Mouse (Mus musculus) cortical plate, adult 2 months (tissue): Measurements from ENCODE around the gene Gm26558.

Experiments used
- CTCF ChIP-seq: fragments of 200-500 bp; IDR thresholded peaks from 2 replicates; pipeline ENCODE4 v1.5.1; 2011; ENCODE audit warnings: mild to moderate bottlenecking, control low read depth, low read length; ENCODE audit not compliant: insufficient read depth; ENCODE audit errors: extremely low read depth
- POLR2A ChIP-seq: fragments of 200-500 bp; IDR thresholded peaks from 2 replicates; pipeline ENCODE4 v1.6.1; 2011; ENCODE audit warnings: mild to moderate bottlenecking, low read length, control low read depth; ENCODE audit not compliant: insufficient read depth; ENCODE audit errors: extremely low read depth

GRCm38 (mm10) chr2:70657083-70657482 lies 4.8 kb downstream of the Gm26558 start:
- TF ChIP-seq CTCF (no peak), POLR2A (no peak)
